Mouse (Mus musculus) limb, embryonic 15.5 days (tissue): ENCODE results near the gene Mt2. TPM values are rescaled to one million over a fixed set of nuclear protein-coding genes. Genes with fewer than 3 reads are reported as not detected.
A peak's percentile ranks its signal among the peaks of the same experiment; 100 is the strongest.

Source experiments
- ATAC-seq: fragments of 200-750 bp; cut with Nextera tagmentation; 2 replicates; pipeline ENCODE4 v1.8.0; 2017; ENCODE audit warnings: low read depth, moderate TSS enrichment; ENCODE audit not compliant: insufficient number of reproducible peaks, low FRiP score, low TSS enrichment
- H3K27ac ChIP-seq: fragments of 300-500 bp; sonication (generic); 2 replicates; pipeline ENCODE4 v1.5.1; 2015; ENCODE audit warnings: moderate library complexity, mild to moderate bottlenecking, inconsistent platforms
- H3K27me3 ChIP-seq: fragments of 300-500 bp; sonication (generic); 2 replicates; pipeline ENCODE4 v1.6.1; 2015; ENCODE audit warnings: inconsistent platforms
- H3K36me3 ChIP-seq: fragments of 300-500 bp; sonication (generic); 2 replicates; pipeline ENCODE4 v1.6.1; 2015; ENCODE audit warnings: inconsistent platforms
- H3K4me1 ChIP-seq: fragments of 300-500 bp; sonication (generic); 2 replicates; pipeline ENCODE4 v1.6.1; 2015; ENCODE audit warnings: inconsistent platforms
- H3K4me2 ChIP-seq: fragments of 300-500 bp; sonication (generic); 2 replicates; pipeline ENCODE4 v1.6.1; 2015; ENCODE audit warnings: mild to moderate bottlenecking, inconsistent platforms
- H3K4me3 ChIP-seq: fragments of 300-500 bp; sonication (generic); 2 replicates; pipeline ENCODE4 v1.5.1; 2015; ENCODE audit warnings: mild to moderate bottlenecking, inconsistent platforms
- H3K9ac ChIP-seq: fragments of 300-500 bp; sonication (generic); 2 replicates; pipeline ENCODE4 v1.6.1; 2015; ENCODE audit warnings: inconsistent platforms
- H3K9me3 ChIP-seq: fragments of 300-500 bp; sonication (generic); 2 replicates; pipeline ENCODE4 v1.6.1; 2016; ENCODE audit warnings: inconsistent platforms
- WGBS: fragments of 180-500 bp; shearing (Covaris S2); methylation state at CpG from one replicate; pipeline ENCODE4 v1.1.7; 2015; 5-methylcytosine and 5-hydroxymethylcytosine counted together
- polyA plus RNA-seq: library from polyadenylated mRNA; unstranded; fragments of >200 nt; fragmentation: Nextera tagmentation; extraction: Ambion mirVana; gene quantifications from 2 replicates; pipeline ENCODE4 v1.2.1, GENCODE M21; 2015

The Mt2 gene
- polyA plus RNA-seq, 1 experiment from 2014 or later: 59.8 TPM

DNA sequence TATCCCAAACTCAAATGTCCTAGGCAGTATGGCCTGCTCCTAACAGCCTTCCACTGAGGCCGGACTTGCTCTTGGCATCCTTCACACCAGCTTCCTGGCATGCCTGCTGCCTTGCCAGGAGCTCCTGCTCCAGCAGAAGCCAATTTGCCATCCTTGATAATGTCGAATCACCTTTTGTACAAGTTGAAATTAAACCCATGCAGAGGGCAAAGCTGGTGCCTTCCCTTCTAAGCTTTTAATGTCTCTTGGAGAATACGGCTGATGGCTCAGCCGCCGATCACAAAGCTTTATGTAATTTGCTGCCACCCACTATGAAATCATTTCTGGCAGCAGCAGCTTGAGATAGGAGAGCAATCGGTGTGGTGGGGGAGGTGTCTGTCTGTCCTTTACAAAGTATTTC lies 37.2 kb downstream of the Mt2 start:
- Histone ChIP-seq H3K4me3 (no peak overlapping the region), H3K27ac (no peak overlapping the region), H3K27me3 (no peaks in the 10 kb centered on the region), H3K9ac (no peak overlapping the region), H3K4me1 (peaks cover 5% of the 10 kb centered on the region), H3K9me3 (no peaks in the 10 kb centered on the region), H3K4me2 (no peak overlapping the region), H3K36me3 (no peaks in the 10 kb centered on the region)
- 78% methylated on average over 6 of the region's 6 CpGs for WGBS
- no peak for ATAC-seq

DNA sequence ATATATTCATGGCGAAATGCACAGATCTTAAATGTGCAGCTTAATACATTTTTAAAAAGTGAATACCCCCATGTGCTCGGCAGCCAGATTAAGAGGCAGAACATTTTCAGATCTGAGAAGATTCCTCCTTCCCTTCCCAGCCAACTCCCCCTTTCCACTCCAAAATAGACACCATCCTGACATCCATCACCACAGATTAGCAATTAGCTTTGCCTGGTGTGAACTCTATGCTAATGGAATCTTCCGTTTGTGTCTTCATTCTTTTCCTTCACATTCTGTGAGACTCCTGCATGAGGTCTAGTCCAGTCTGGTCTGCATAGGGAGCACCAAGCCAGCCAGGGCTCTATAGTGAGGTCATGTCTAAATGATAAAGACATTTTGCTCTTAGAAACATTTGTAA lies 37.8 kb downstream of the Mt2 start:
- no peaks in the 10 kb centered on the region for H3K9me3 ChIP-seq
- H3K4me3 ChIP-seq: no peak overlapping the region
- no peak overlapping the region for H3K4me2 ChIP-seq
- no peak overlapping the region for H3K9ac ChIP-seq
- no peak for ATAC-seq
- no peaks in the 10 kb centered on the region for H3K36me3 ChIP-seq
- H3K27ac ChIP-seq: no peak overlapping the region
- H3K27me3 ChIP-seq: no peaks in the 10 kb centered on the region
- H3K4me1 ChIP-seq: peaks cover 11% of the 10 kb centered on the region
- 70% methylated on average over 3 of the region's 3 CpGs for WGBS

DNA sequence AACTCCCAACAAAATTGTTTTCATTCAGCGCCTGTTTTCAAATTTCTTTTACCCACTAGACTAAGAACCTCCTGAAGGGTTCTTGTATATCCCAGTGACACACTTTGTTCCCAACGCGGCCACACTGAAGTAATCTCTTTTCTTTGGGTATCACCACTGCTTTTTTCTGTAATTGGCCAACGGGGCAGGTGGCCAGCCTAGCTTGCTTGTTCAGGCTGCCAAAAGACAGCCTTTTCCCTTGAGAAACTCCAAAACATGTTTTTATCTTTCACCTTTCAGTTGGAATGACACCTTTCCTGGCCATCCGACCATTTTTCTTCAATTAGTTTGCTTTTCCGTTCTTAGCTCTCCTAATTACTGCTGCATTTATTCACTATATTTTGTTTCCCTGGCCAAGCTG lies 41.4 kb downstream of the Mt2 start:
- Histone ChIP-seq H3K27me3 (no peaks in the 10 kb centered on the region), H3K36me3 (no peaks in the 10 kb centered on the region), H3K9ac (0 out of 2 replicates have a peak overlapping the region, but pooled peaks have one; percentile 35), H3K4me2 (peak overlapping the region; percentile 91), H3K4me3 (peak overlapping the region; percentile 92), H3K27ac (no peak overlapping the region), H3K9me3 (no peaks in the 10 kb centered on the region), H3K4me1 (peaks cover 16% of the 10 kb centered on the region)
- ATAC-seq: no peak
- 61% methylated on average over 6 of the region's 6 CpGs for WGBS

DNA sequence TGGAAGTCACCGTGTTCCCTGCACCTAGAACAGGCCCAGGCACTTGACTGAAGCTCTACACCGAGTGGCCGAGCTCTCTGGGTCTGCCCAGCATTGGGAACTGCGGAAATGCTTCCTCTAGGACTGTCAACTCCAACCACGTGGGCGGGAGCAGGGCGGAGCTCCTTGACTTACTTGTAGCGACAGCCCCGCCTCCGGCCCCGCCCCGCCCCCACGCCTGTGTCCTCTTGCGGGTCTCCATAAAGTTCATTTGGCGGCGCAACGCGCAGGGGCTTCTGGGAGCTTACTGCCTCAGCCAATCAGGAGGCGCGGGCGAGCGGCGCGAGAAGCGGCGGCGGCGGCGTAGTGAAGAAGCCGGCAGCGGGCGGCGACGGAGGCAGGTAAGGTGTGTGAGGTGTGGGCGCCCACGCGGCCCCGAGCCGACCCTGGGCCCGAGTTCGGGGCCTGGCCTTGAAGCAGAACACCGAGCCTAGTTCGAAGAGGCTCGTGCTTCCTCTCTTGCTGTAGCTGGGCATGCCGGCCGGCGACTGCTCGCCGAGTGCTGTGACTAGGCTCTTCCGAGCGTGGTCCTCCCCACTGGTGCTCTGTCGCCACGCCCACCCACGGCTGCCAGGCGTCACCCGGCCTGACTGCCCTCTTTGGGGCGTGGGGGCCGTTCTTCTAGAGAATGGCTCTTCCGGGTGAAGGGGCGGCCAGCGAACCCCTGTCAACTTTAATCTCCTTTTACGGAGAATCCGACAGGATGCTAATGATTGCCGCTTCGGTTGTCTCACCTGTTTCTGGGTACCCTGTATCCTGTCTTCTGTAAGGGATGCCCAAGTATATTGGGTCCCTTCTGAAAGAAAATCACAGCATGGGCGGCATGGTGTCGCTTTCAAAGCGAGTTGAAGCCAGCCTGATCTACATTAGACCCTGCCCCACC lies 42.0 kb downstream of the Mt2 start, which contains the start of gene Nup93:
Nup93 (plus strand) TSS at position 313 of the 922 bp plus-strand sequence.
- H3K27ac ChIP-seq: peak within 1 kb of the TSS; percentile 65
- under 1% methylated on average over 68 of the region's 68 CpGs for WGBS

More for the DNA sequence above, 42.0 kb downstream of the Mt2 start, which contains the start of gene Nup93:
- no peaks in the 10 kb centered on the region for H3K27me3 ChIP-seq
- H3K9ac ChIP-seq: peak within 1 kb of the TSS; percentile 64
- peak within 1 kb of the TSS; percentile 92 for H3K4me3 ChIP-seq
- H3K4me2 ChIP-seq: peak within 1 kb of the TSS; percentile 91
- peak; percentile 93 for ATAC-seq
- no peaks in the 10 kb centered on the region for H3K9me3 ChIP-seq
- H3K4me1 ChIP-seq: peaks cover 16% of the 10 kb centered on the region
- H3K36me3 ChIP-seq: no peaks in the 10 kb centered on the region

Other genes starting within 250 kb of the Mt2 start
- gene Amfr, start 159.8 kb upstream of the Mt2 start, polyA plus RNA-seq: 39.0 and 41.5 TPM in 2 replicates
- gene Nudt21, start 135.6 kb upstream of the Mt2 start, polyA plus RNA-seq: 86.4 and 88.6 TPM in 2 replicates
- 12.8 and 13.1 TPM in 2 replicates for gene Ogfod1, start 135.5 kb upstream of the Mt2 start, polyA plus RNA-seq
- gene Bbs2, start 73.7 kb upstream of the Mt2 start, polyA plus RNA-seq: 10.4 TPM in 2 replicates
- gene Mt4, start 35.5 kb upstream of the Mt2 start, polyA plus RNA-seq: 0.60 and 3.9 TPM in 2 replicates
- gene Mt3, start 20.1 kb upstream of the Mt2 start, polyA plus RNA-seq: 4.8 and 5.2 TPM in 2 replicates
- 164 and 189 TPM in 2 replicates for gene Mt1, start 6.4 kb downstream of the Mt2 start, polyA plus RNA-seq
- gene Nup93, start 41.9 kb downstream of the Mt2 start, polyA plus RNA-seq: 62.8 and 63.0 TPM in 2 replicates
- gene Slc12a3, start 156.5 kb downstream of the Mt2 start, polyA plus RNA-seq: not detected in 2 replicates
- 97.6 and 102 TPM in 2 replicates for gene Herpud1, start 213.8 kb downstream of the Mt2 start, polyA plus RNA-seq